Mouse (Mus musculus) CH12.LX (cell line): Measurements from ENCODE around the gene Mmp28. TPM values are rescaled to one million over a fixed set of nuclear protein-coding genes. Genes with fewer than 3 reads are reported as not detected.
A peak's percentile ranks its signal among the peaks of the same experiment; 100 is the strongest.

Experiments used
- DNase-seq: peaks from one replicate; pipeline ENCODE4 v3.0.0-alpha.2; 2013; ENCODE audit errors: extremely low read depth
- H3K27ac ChIP-seq: 2 replicates; pipeline ENCODE4 v1.5.1; 2012; ENCODE audit warnings: low read depth, mild to moderate bottlenecking, control low read depth, moderate library complexity; ENCODE audit not compliant: insufficient read depth
- H3K27me3 ChIP-seq: replicated peaks from 2 replicates; pipeline ENCODE3; 2012; ENCODE audit warnings: inconsistent platforms
- H3K36me3 ChIP-seq, 2 experiments: replicated peaks in 1 of 2; 2 replicates each; pipeline versions ENCODE3 to v1.6.1; 2012; ENCODE audit warnings: inconsistent platforms in 1 of 2, low read length in 1 of 2, mild to moderate bottlenecking in 1 of 2, mixed read lengths in 1 of 2, moderate library complexity in 1 of 2; ENCODE audit not compliant: control insufficient read depth in 1 of 2, insufficient read depth in 1 of 2
- H3K4me1 ChIP-seq, 2 experiments: 2 replicates each; pipeline ENCODE4 v1.6.1; 2012; ENCODE audit warnings: inconsistent platforms in 1 of 2, moderate library complexity in 1 of 2; ENCODE audit not compliant: insufficient read depth in 2 of 2, control insufficient read depth in 1 of 2
- H3K4me2 ChIP-seq: 2 replicates; pipeline ENCODE4 v1.6.1; 2012; ENCODE audit warnings: low read depth, mild to moderate bottlenecking, control low read depth; ENCODE audit not compliant: poor library complexity, insufficient read depth, severe bottlenecking
- H3K4me3 ChIP-seq, 3 experiments: fragments of 150-350 bp in 1 of 3; sonication (generic) in 1 of 3; replicated peaks in 1 of 3; 2 replicates each; pipeline versions ENCODE3 to v1.5.1; 2011 to 2012; ENCODE audit warnings: low read depth in 2 of 3, low read length in 2 of 3, mild to moderate bottlenecking in 2 of 3, moderate library complexity in 2 of 3, control low read depth in 1 of 3, improper control_type of control experiment in 1 of 3, inconsistent platforms in 1 of 3, mixed read lengths in 1 of 3; ENCODE audit not compliant: poor library complexity in 1 of 3
- H3K79me2 ChIP-seq: replicated peaks from 2 replicates; pipeline ENCODE4 v1.6.1; 2012; ENCODE audit warnings: mild to moderate bottlenecking, moderate library complexity; ENCODE audit not compliant: control insufficient read depth, poor library complexity, insufficient read depth, severe bottlenecking; ENCODE audit errors: extremely low read depth
- H3K9ac ChIP-seq: 2 replicates; pipeline ENCODE4 v1.6.1; 2012; ENCODE audit warnings: low read depth, mild to moderate bottlenecking, control low read depth, moderate library complexity; ENCODE audit not compliant: insufficient read depth
- H3K9me3 ChIP-seq: replicated peaks from 2 replicates; pipeline ENCODE3; 2012; ENCODE audit warnings: low read length, inconsistent platforms, mixed read lengths
- BHLHE40 ChIP-seq: IDR thresholded peaks from 2 replicates; pipeline ENCODE4 v1.6.1; 2011; ENCODE audit warnings: mild to moderate bottlenecking, low read depth, low read length, improper control_type of control experiment
- CTCF ChIP-seq, 2 experiments: IDR thresholded peaks in 1 of 2; conservative IDR thresholded peaks in 1 of 2; 2 replicates each; pipeline ENCODE4 v1.5.1; 2011 to 2012; ENCODE audit warnings: low read depth in 2 of 2, low read length in 2 of 2, improper control_type of control experiment in 1 of 2, inconsistent platforms in 1 of 2, mild to moderate bottlenecking in 1 of 2, moderate library complexity in 1 of 2
- E2F4 ChIP-seq: IDR thresholded peaks from 2 replicates; pipeline ENCODE4 v1.6.1; 2011; ENCODE audit warnings: low read depth, low read length, improper control_type of control experiment; ENCODE audit not compliant: insufficient replicate concordance
- HCFC1 ChIP-seq: IDR thresholded peaks from 2 replicates; pipeline ENCODE4 v1.6.1; 2012; ENCODE audit warnings: low read depth, mild to moderate bottlenecking, inconsistent platforms, low read length, improper control_type of control experiment
- JUN ChIP-seq: IDR thresholded peaks from 2 replicates; pipeline ENCODE4 v1.6.1; 2011; ENCODE audit warnings: low read depth, mild to moderate bottlenecking, low read length, improper control_type of control experiment, moderate library complexity; ENCODE audit not compliant: insufficient read depth
- JUND ChIP-seq: conservative IDR thresholded peaks from 2 replicates; pipeline ENCODE4 v1.6.1; 2011; ENCODE audit warnings: low read depth, low read length, improper control_type of control experiment
- MAFK ChIP-seq: IDR thresholded peaks from 2 replicates; pipeline ENCODE4 v1.6.1; 2011; ENCODE audit warnings: low read length, improper control_type of control experiment; ENCODE audit not compliant: insufficient replicate concordance
- MAX ChIP-seq: IDR thresholded peaks from 2 replicates; pipeline ENCODE4 v1.6.1; 2011; ENCODE audit warnings: low read length, improper control_type of control experiment
- MAZ ChIP-seq: IDR thresholded peaks from 2 replicates; pipeline ENCODE4 v1.6.1; 2012; ENCODE audit warnings: low read depth, mild to moderate bottlenecking, inconsistent platforms, low read length, improper control_type of control experiment, moderate library complexity
- MEF2A ChIP-seq: IDR thresholded peaks from 2 replicates; pipeline ENCODE4 v1.6.1; 2014; ENCODE audit warnings: low read depth, mild to moderate bottlenecking, inconsistent platforms, low read length, improper control_type of control experiment, borderline replicate concordance
- MXI1 ChIP-seq: IDR thresholded peaks from 2 replicates; pipeline ENCODE4 v1.6.1; 2011; ENCODE audit warnings: mild to moderate bottlenecking, low read depth, low read length, improper control_type of control experiment
- MYC ChIP-seq: IDR thresholded peaks from 2 replicates; pipeline ENCODE4 v1.6.1; 2011; ENCODE audit warnings: low read depth, mild to moderate bottlenecking, improper control_type of control experiment, low read length
- NRF1 ChIP-seq: IDR thresholded peaks from 2 replicates; pipeline ENCODE4 v1.6.1; 2014; ENCODE audit warnings: low read depth, mild to moderate bottlenecking, inconsistent platforms, low read length, improper control_type of control experiment, moderate library complexity
- PAX5 ChIP-seq: IDR thresholded peaks from 2 replicates; pipeline ENCODE4 v1.6.1; 2012; ENCODE audit warnings: low read length, inconsistent platforms, mixed read lengths
- POLR2A ChIP-seq: IDR thresholded peaks from 2 replicates; pipeline ENCODE4 v1.6.1; 2011; ENCODE audit warnings: low read depth, mild to moderate bottlenecking, improper control_type of control experiment, low read length
- RAD21 ChIP-seq: IDR thresholded peaks from 2 replicates; pipeline ENCODE4 v1.6.1; 2011; ENCODE audit warnings: low read depth, mild to moderate bottlenecking, low read length, improper control_type of control experiment, moderate library complexity
- RCOR1 ChIP-seq: conservative IDR thresholded peaks from 2 replicates; pipeline ENCODE4 v1.6.1; 2012; ENCODE audit warnings: low read depth, mild to moderate bottlenecking, inconsistent platforms, low read length, improper control_type of control experiment
- SIN3A ChIP-seq: IDR thresholded peaks from 2 replicates; pipeline ENCODE4 v1.6.1; 2012; ENCODE audit warnings: low read length, improper control_type of control experiment, inconsistent platforms
- SMC3 ChIP-seq: IDR thresholded peaks from 2 replicates; pipeline ENCODE4 v1.6.1; 2011; ENCODE audit warnings: low read depth, low read length, improper control_type of control experiment
- TCF12 ChIP-seq: IDR thresholded peaks from 2 replicates; pipeline ENCODE4 v1.6.1; 2014; ENCODE audit warnings: low read depth, mild to moderate bottlenecking, inconsistent platforms, low read length, improper control_type of control experiment
- ZC3H11A ChIP-seq: IDR thresholded peaks from 2 replicates; pipeline ENCODE4 v1.6.1; 2012; ENCODE audit warnings: low read depth, mild to moderate bottlenecking, inconsistent platforms, low read length, improper control_type of control experiment
- ZMIZ1 ChIP-seq: IDR thresholded peaks from 2 replicates; pipeline ENCODE4 v1.6.1; 2012; ENCODE audit warnings: low read depth, mild to moderate bottlenecking, inconsistent platforms, low read length, improper control_type of control experiment
- ZNF384 ChIP-seq: IDR thresholded peaks from 2 replicates; pipeline ENCODE4 v1.6.1; 2012; ENCODE audit warnings: low read depth, low read length, improper control_type of control experiment, inconsistent platforms
- dilution Hi-C: fragments of 300-500 bp; cut with MboI; formaldehyde crosslinking; loops from 2 replicates; pipeline ENCODE4 v1.14.3; 2020; ENCODE audit warnings: low sequenced_read_pairs; ENCODE audit not compliant: extremely low pct_unique_long_range_greater_than_20kb, extremely low pct_ligation_motif_present
- in situ Hi-C: fragments of 300-500 bp; cut with MboI; formaldehyde crosslinking; loops from 3 replicates; pipeline ENCODE4 v1.14.3; 2019; ENCODE audit warnings: low sequenced_read_pairs, low pct_ligation_motif_present, low pct_unique_long_range_greater_than_20kb, mixed read lengths
- polyA plus RNA-seq: library from polyadenylated mRNA; unstranded; fragments of >175 nt; gene quantifications from 2 replicates; pipeline ENCODE4 v1.2.1, GENCODE M21; 2012; ENCODE audit warnings: low read depth; ENCODE audit not compliant: insufficient read length
- total RNA-seq, 2 experiments: library from RNA; depleted of rRNA; stranded (reverse); fragments of 300-350 nt in 1 of 2; fragments of >200 nt in 1 of 2; gene quantifications; 2 replicates each; pipeline ENCODE4 v1.2.3; 2012 to 2014

Mmp28 gene
- total and polyA plus RNA-seq, 3 experiments, result 0.17 TPM; not detected in 2

GRCm38 (mm10) chr11:83421305-83421704 is 41.6 kb downstream of the Mmp28 start:
- Histone ChIP-seq H3K4me1 (peaks cover 9 to 15% of the 10 kb centered on the region in 2 experiments), H3K36me3 (no peaks in the 10 kb centered on the region), H3K4me3 (no peak overlapping the region), H3K79me2 (no peaks in the 10 kb centered on the region), H3K27me3 (peaks cover 73% of the 10 kb centered on the region), H3K27ac (no peak overlapping the region), H3K9me3 (peaks cover 3% of the 10 kb centered on the region), H3K4me2 (no peak overlapping the region), H3K9ac (no peak overlapping the region)
- TF ChIP-seq SIN3A (peak; percentile 63), MXI1 (0 out of 2 replicates have a peak, but pooled peaks have one; percentile 48), ZNF384 (no peak)
- dilution Hi-C loops, result no loop called here
- peak; percentile 80 for DNase-seq
- in situ Hi-C loops, result loop anchor here (5.0 to 25.0 kb wide), 2 partner anchors 69 to 509 kb away; partner anchors contain the start of genes Nle1 and Unc45b

- TF ChIP-seq MYC (no peak), RAD21 (peak; percentile 60), CTCF (conservative IDR thresholded peaks at IDR 0.05 in 1 of 2, IDR thresholded peaks at IDR 0.05 in 1 of 2; ENCODE audit: low read depth in 2 of 2, low read length in 2 of 2) (peak in 1 of 2 experiments; percentile 72; a peak in 3 of 4 replicates), MAFK (no peak), SMC3 (peak; percentile 50)
- dilution Hi-C loops (no loop called here), in situ Hi-C loops (loop anchor here (5.0 to 25.0 kb wide), 2 partner anchors 68 to 508 kb away; partner anchors contain the start of genes Nle1 and Unc45b)
- DNase-seq, result peak; percentile 46
- no peak overlapping the region for H3K4me3 ChIP-seq
- no peaks in the 10 kb centered on the region for H3K79me2 ChIP-seq
- peaks cover 4 to 6% of the 10 kb centered on the region in 2 experiments for H3K4me1 ChIP-seq
- no peaks in the 10 kb centered on the region for H3K36me3 ChIP-seq
- no peak overlapping the region for H3K27ac ChIP-seq
- no peak overlapping the region for H3K4me2 ChIP-seq
- H3K9me3 ChIP-seq, result peaks cover 3% of the 10 kb centered on the region
- H3K27me3 ChIP-seq, result peaks cover 75% of the 10 kb centered on the region
- no peak overlapping the region for H3K9ac ChIP-seq
Measured at GRCm38 (mm10) chr11:83420338-83420737, 42.5 kb downstream of the Mmp28 start.

GRCm38 (mm10) chr11:83418566-83418965 is 44.3 kb downstream of the Mmp28 start:
- H3K27ac ChIP-seq, result no peak overlapping the region
- dilution Hi-C loops (no loop called here), in situ Hi-C loops (loop anchor here (25.0 kb wide), 1 partner anchor 506 kb away; the partner anchor contains the start of genes Nle1 and Unc45b)
- H3K79me2 ChIP-seq, result no peaks in the 10 kb centered on the region
- peaks cover 79% of the 10 kb centered on the region for H3K27me3 ChIP-seq
- H3K4me1 ChIP-seq, result peaks cover 4 to 6% of the 10 kb centered on the region in 2 experiments
- H3K9me3 ChIP-seq, result peaks cover 3% of the 10 kb centered on the region
- no peak overlapping the region for H3K4me3 ChIP-seq
- no peak for DNase-seq
- TF ChIP-seq JUN (no peak), POLR2A (no peak), MEF2A (no peak), TCF12 (no peak), CTCF (conservative IDR thresholded peaks at IDR 0.05 in 1 of 2, IDR thresholded peaks at IDR 0.05 in 1 of 2; ENCODE audit: low read depth in 2 of 2, low read length in 2 of 2) (peak in 1 of 2 experiments; percentile 57; a peak in 2 of 4 replicates), ZC3H11A (no peak), BHLHE40 (peak; percentile 83), ZMIZ1 (no peak), MAX (peak; percentile 64; the same call in 1 of the 2 replicates), E2F4 (no peak), MXI1 (no peak; the same call in 1 of the 2 replicates), JUND (no peak), RCOR1 (no peak), PAX5 (no peak), SIN3A (no peak), RAD21 (peak; percentile 43), SMC3 (peak; percentile 53), NRF1 (no peak), ZNF384 (no peak), HCFC1 (no peak), MAZ (no peak)
- no peak overlapping the region for H3K4me2 ChIP-seq
- H3K9ac ChIP-seq, result no peak overlapping the region
- no peaks in the 10 kb centered on the region for H3K36me3 ChIP-seq
